Mouse (Mus musculus): ENCODE data around the gene March9.

- TF ChIP-seq CTCF (IDR thresholded peaks at IDR 0.05; ENCODE audit: low read depth) (no peak), EP300 (IDR thresholded peaks at IDR 0.05; ENCODE audit: low read depth) (no peak)
Measured at GRCm38 (mm10) chr10:127073981-127074380, 14.0 kb upstream of the March9 start.
